Mouse (Mus musculus) bone marrow, adult 2 months (tissue): Measurements from ENCODE around the gene Diablo.
A peak's percentile ranks its signal among the peaks of the same experiment; 100 is the strongest.

Source experiments
- CTCF ChIP-seq: fragments of 200-500 bp; IDR thresholded peaks from 2 replicates; pipeline ENCODE4 v1.5.1; 2011; ENCODE audit warnings: low read length, control low read depth; ENCODE audit not compliant: control insufficient read depth, insufficient read depth
- POLR2A ChIP-seq: fragments of 200-500 bp; IDR thresholded peaks from 2 replicates; pipeline ENCODE4 v1.6.1; 2011; ENCODE audit warnings: low read depth, mild to moderate bottlenecking, control low read depth, low read length, borderline replicate concordance; ENCODE audit not compliant: control insufficient read depth

DNA sequence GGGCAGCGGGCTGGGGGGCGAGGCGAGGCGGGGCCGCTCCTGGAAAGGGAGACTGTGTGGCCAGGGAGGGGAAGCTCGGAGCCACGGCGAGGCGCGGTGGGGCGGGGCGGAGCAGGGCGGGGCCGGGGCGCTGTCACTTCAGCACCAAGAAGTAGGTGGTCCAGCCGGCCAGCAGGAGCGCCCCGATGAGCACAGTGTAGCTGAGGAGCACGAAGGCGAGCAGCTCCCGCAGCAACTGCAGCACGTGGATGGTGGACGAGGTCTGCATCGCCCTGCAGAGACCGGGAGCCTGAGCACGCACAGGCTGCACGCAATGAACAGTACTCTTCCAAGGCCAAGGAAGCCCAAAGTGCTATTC, 396 bp upstream of the Diablo start:
- peak; percentile 5; the same call in 1 of the 2 replicates for TF ChIP-seq CTCF
- no peak for TF ChIP-seq POLR2A
